29 mouse cellular contexts compared by ENCODE assay signal in the genomic region with DNA sequence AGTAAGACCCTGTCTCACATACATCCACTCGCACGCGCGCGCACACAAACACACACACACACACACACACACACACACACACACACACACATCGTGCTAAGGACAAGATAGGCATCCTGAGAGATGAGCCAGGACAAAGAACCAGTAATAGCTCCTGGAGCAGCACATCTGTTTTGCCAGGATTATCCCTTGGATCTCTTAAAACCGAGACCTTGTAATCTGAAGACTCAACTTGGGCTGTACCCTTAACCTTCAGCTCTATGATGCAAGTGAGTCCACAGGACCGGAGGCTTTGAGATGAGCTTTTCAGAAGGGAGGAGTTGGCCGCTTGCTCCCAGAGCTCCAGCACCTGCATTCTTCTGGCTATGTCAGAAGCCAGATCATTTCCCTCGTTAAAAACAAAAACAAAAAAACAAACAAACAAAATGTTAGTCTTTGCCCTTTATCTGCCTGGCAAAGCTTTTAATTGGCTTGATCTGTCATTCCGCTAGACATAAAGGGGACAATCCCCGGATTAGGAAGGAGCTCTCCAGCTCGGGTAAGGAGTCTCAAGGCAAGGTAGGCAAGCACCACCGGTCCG. TPM values are rescaled to one million over a fixed set of nuclear protein-coding genes. Genes with fewer than 3 reads are reported as not detected.
DNase-seq lines count a peak whose midpoint lies in the region; TF ChIP-seq lines count a peak whose summit lies in the region.
"Had no signal": no experiment of that assay in that cellular context is flagged by ENCODE, and none has a peak within 500 bp of the region (broad histone marks: within the 10 kb centered on the region; RNA-seq: fewer than 3 reads in every experiment).

A gene (plus strand): TSS at position 254 of the 580 bp plus-strand sequence.

- peaks cover 31% of the 10 kb centered on the region for H3K4me1 ChIP-seq in heart, embryonic 10.5 days
- peaks cover 7% of the 10 kb centered on the region; the same call in 1 of the 2 replicates for H3K4me1 ChIP-seq in bone marrow, adult 2 months (ENCODE audit: control insufficient read depth, insufficient read depth, low read length)
- H3K4me1 ChIP-seq in lung, adult 2 months (ENCODE audit: control insufficient read depth, insufficient read depth, low read length) = no peaks in the 10 kb centered on the region
- H3K4me1 ChIP-seq: forebrain, embryonic 15.5 days; midbrain, embryonic 15.5 days had no signal

- H3K9me3 ChIP-seq in heart, embryonic 10.5 days = no peaks in the 10 kb centered on the region
- H3K9me3 ChIP-seq: embryonic facial prominence, embryonic 13.5 days; forebrain, embryonic 15.5 days; G1E; hindbrain, embryonic 12.5 days; kidney, embryonic 15.5 days; limb, embryonic 10.5 days; midbrain, embryonic 15.5 days; neural tube, embryonic 12.5 days; stomach, embryonic 15.5 days had no signal

- peak; percentile 50 for DNase-seq in heart, embryonic 10.5 days (ENCODE audit: low spot score)
- no peak for DNase-seq in heart, adult 8-10 months (ENCODE audit: low spot score)
- DNase-seq in adrenal gland, adult 2 months = peak; percentile 59
- DNase-seq in retina, postnatal 7 days (ENCODE audit: low read depth, low spot score) = peak; percentile 51
- no peak for DNase-seq in right cerebral cortex, postnatal 14 days
- no peak for DNase-seq in lung, adult 2 months
- DNase-seq: cerebellum, adult 8-10 months; cerebellum, postnatal 36 days; embryo, embryonic 11 days; gastrocnemius, postnatal 10 days; heart, adult 11 months; kidney, adult 11 months; right cerebral cortex, adult 18-20 months; thymus, postnatal 36 days had no signal

- H3K27me3 ChIP-seq in heart, embryonic 10.5 days (ENCODE audit: insufficient read depth, poor library complexity, severe bottlenecking) = peaks cover 4% of the 10 kb centered on the region; the same call in 1 of the 2 replicates
- H3K27me3 ChIP-seq: embryonic facial prominence, embryonic 13.5 days; forebrain, embryonic 15.5 days; hindbrain, embryonic 12.5 days; kidney, embryonic 15.5 days; midbrain, embryonic 15.5 days; neural tube, embryonic 12.5 days; stomach, embryonic 15.5 days had no signal

- no peak within 1 kb of the TSS for H3K27ac ChIP-seq in heart, embryonic 10.5 days
- H3K27ac ChIP-seq in bone marrow, adult 2 months (ENCODE audit: control insufficient read depth, insufficient read depth, low read depth, low read length, poor library complexity) = peak within 1 kb of the TSS; percentile 4; the same call in 1 of the 2 replicates
- H3K27ac ChIP-seq: embryonic facial prominence, embryonic 13.5 days; forebrain, embryonic 15.5 days; hindbrain, embryonic 12.5 days; kidney, embryonic 15.5 days; left cerebral cortex, adult 2 months; limb, embryonic 10.5 days; macrophage; midbrain, embryonic 15.5 days; neural tube, embryonic 12.5 days; stomach, embryonic 15.5 days had no signal

- TF ChIP-seq POLR2A in bone marrow, adult 2 months (IDR thresholded peaks at IDR 0.05; ENCODE audit: borderline replicate concordance, control insufficient read depth, low read depth, low read length) = no peak
- TF ChIP-seq POLR2A in lung, adult 2 months (IDR thresholded peaks at IDR 0.05; ENCODE audit: borderline replicate concordance, extremely low read depth, low read depth, low read length) = no peak

- 79% methylated on average over 15 of the region's 15 CpGs for WGBS in heart, embryonic 10.5 days
- 90% methylated on average over 15 of the region's 15 CpGs for WGBS in bone marrow, adult 2 months
- 74% methylated on average over 15 of the region's 15 CpGs for WGBS in lung, adult 2 months

- TF ChIP-seq CTCF in bone marrow, adult 2 months (IDR thresholded peaks at IDR 0.05; ENCODE audit: control insufficient read depth, insufficient read depth, low read length) = no peak
- no peak for TF ChIP-seq CTCF in lung, adult 2 months (IDR thresholded peaks at IDR 0.05; ENCODE audit: insufficient read depth, low read length)

- no peaks in the 10 kb centered on the region for H3K36me3 ChIP-seq in heart, embryonic 10.5 days
- H3K36me3 ChIP-seq: embryonic facial prominence, embryonic 13.5 days; forebrain, embryonic 15.5 days; hindbrain, embryonic 12.5 days; kidney, embryonic 15.5 days; limb, embryonic 10.5 days; midbrain, embryonic 15.5 days; neural tube, embryonic 12.5 days; stomach, embryonic 15.5 days had no signal

- no peak within 1 kb of the TSS for H3K4me3 ChIP-seq in heart, embryonic 10.5 days
- H3K4me3 ChIP-seq in bone marrow, adult 2 months (replicated peaks; ENCODE audit: control insufficient read depth, low read depth, low read length) = no peak within 1 kb of the TSS
- H3K4me3 ChIP-seq in lung, adult 2 months (replicated peaks; ENCODE audit: extremely low read depth, low read depth, low read length) = no peak within 1 kb of the TSS
- H3K4me3 ChIP-seq: embryonic facial prominence, embryonic 13.5 days; erythroblast, embryonic 14.5 days; forebrain, embryonic 15.5 days; hindbrain, embryonic 12.5 days; kidney, embryonic 15.5 days; left cerebral cortex, adult 2 months; limb, embryonic 10.5 days; midbrain, embryonic 15.5 days; neural tube, embryonic 12.5 days; stomach, embryonic 15.5 days had no signal

RNA-seq across cellular contexts. Expression of the gene that starts here (rescaled TPM):
- polyA plus RNA-seq in heart, embryonic 10.5 days (2016; fragmentation: Nextera tagmentation; extraction: Ambion mirVana) = 1.1 and 1.9 TPM in 2 replicates
- under 1 TPM in 2 of 4 experiments, not detected in 2; 0.28 to 0.47 TPM for total RNA-seq in heart, adult 8-10 months (2022)
- 10 to 100 TPM; 12.3 to 13.1 TPM for total RNA-seq in adrenal gland, adult 2 months (2021)
- polyA plus RNA-seq in adrenal gland, adult 2 months (2012; rRNA removed) = 7.9 and 10.1 TPM in 2 replicates
- polyA plus RNA-seq in bone marrow, adult 2 months (2011; ENCODE audit: insufficient read depth, insufficient read length, low replicate concordance, missing spikeins) = 1.0 TPM in 1 of 2 replicates, not detected in the other
- 0.24 TPM in 1 of 2 replicates, not detected in the other for polyA plus RNA-seq in lung, adult 2 months (2012; rRNA removed)
- total RNA-seq: heart, postnatal 25 days; layer of hippocampus, postnatal 10 days; left cerebral cortex, adult 2 months had no signal
- polyA plus RNA-seq: macrophage had no signal

Comparison
In these comparisons a context has a peak if more than half of its experiments do, and no peak if none do; other contexts are left out.
1. RNA of the gene that starts here (total RNA-seq): 12.3 to 13.1 TPM in adrenal gland, adult 2 months; 0.28 to 0.47 TPM in heart, adult 8-10 months; every median in the first group is over 4 times any median in the second.
2. DNase-seq: peak in heart, embryonic 10.5 days (single experiment), adrenal gland, adult 2 months (single experiment) and retina, postnatal 7 days (single experiment); none in heart, adult 8-10 months (single experiment), right cerebral cortex, postnatal 14 days (single experiment) and lung, adult 2 months (single experiment).